8 mouse cellular contexts compared by ENCODE assay signal in genomic region chr13:63046206-63047020, GRCm38 (mm10).
A peak's percentile ranks its signal among the peaks of the same experiment; 100 is the strongest.
DNase-seq lines count a peak whose midpoint lies in the region; ATAC-seq and TF ChIP-seq lines count a peak whose summit lies in the region.

No protein-coding gene starts in this region.

- DNase-seq in heart, adult 11 months, result peak; percentile 94
- peak; percentile 74 to 83 for DNase-seq in cerebellum, postnatal 25 days
- peak; percentile 78 for DNase-seq in gastrocnemius, adult 18-20 months (ENCODE audit: low spot score)
- DNase-seq in left cerebral cortex, postnatal 10 days (ENCODE audit: extremely low spot score in 1 of 2, low spot score in 2 of 2), result peak; percentile 58 to 75
- peak in 1 of 2 experiments; percentile 21 for DNase-seq in spleen, adult 2 months (ENCODE audit: low read depth in 1 of 2, low spot score in 2 of 2)

- no peak overlapping the region for H3K4me2 ChIP-seq in heart, embryonic 11.5 days
- H3K4me2 ChIP-seq in intestine, embryonic 15.5 days (replicated peaks), result no peak overlapping the region
- H3K4me2 ChIP-seq in midbrain, embryonic 12.5 days (replicated peaks), result no peak overlapping the region

- no peaks in the 10 kb centered on the region for H3K9me3 ChIP-seq in heart, embryonic 11.5 days (replicated peaks; ENCODE audit: control insufficient read depth, low read length)
- H3K9me3 ChIP-seq in intestine, embryonic 15.5 days, result no peaks in the 10 kb centered on the region
- no peaks in the 10 kb centered on the region for H3K9me3 ChIP-seq in midbrain, embryonic 12.5 days

- peak; percentile 37; the same call in 1 of the 2 replicates for TF ChIP-seq CTCF in spleen, adult 2 months (IDR thresholded peaks at IDR 0.05; ENCODE audit: extremely low read depth, insufficient read depth, insufficient read length, insufficient replicate concordance)

- no peaks in the 10 kb centered on the region; the same call in 1 of the 2 replicates for H3K4me1 ChIP-seq in heart, embryonic 11.5 days (ENCODE audit: control insufficient read depth, insufficient read depth, low read length)
- H3K4me1 ChIP-seq in intestine, embryonic 15.5 days (replicated peaks), result peaks cover 3% of the 10 kb centered on the region; the same call in 1 of the 2 replicates
- no peaks in the 10 kb centered on the region for H3K4me1 ChIP-seq in midbrain, embryonic 12.5 days
- H3K4me1 ChIP-seq in spleen, adult 2 months (ENCODE audit: control insufficient read depth, insufficient read depth, insufficient read length), result no peaks in the 10 kb centered on the region

- no peak overlapping the region for H3K4me3 ChIP-seq in heart, embryonic 11.5 days (ENCODE audit: low read depth, low read length)
- H3K4me3 ChIP-seq in intestine, embryonic 15.5 days (replicated peaks), result no peak overlapping the region
- no peak overlapping the region for H3K4me3 ChIP-seq in midbrain, embryonic 12.5 days
- H3K4me3 ChIP-seq in spleen, adult 2 months (ENCODE audit: extremely low read depth, insufficient read depth, insufficient read length), result no peak overlapping the region

- no peak overlapping the region for H3K27ac ChIP-seq in heart, embryonic 11.5 days (ENCODE audit: low read depth, low read length)
- H3K27ac ChIP-seq in intestine, embryonic 15.5 days, result 0 out of 2 replicates have a peak overlapping the region, but pooled peaks have one; percentile 0
- no peak overlapping the region for H3K27ac ChIP-seq in midbrain, embryonic 12.5 days (replicated peaks)
- H3K27ac ChIP-seq in spleen, adult 2 months (ENCODE audit: insufficient read depth, low read length), result no peak overlapping the region

- intact Hi-C loops in left cerebral cortex, postnatal 10 days (cut with DNase I), result loop anchor here (2.0 to 5.0 kb wide), 2 partner anchors 211 to 286 kb away; no protein-coding TSS in a partner anchor

- ATAC-seq in heart, embryonic 11.5 days (replicated peaks; ENCODE audit: insufficient number of reproducible peaks, low FRiP score, low TSS enrichment), result no peak; the same call in 1 of the 2 replicates
- peak; percentile 91 for ATAC-seq in intestine, embryonic 15.5 days
- ATAC-seq in midbrain, embryonic 12.5 days (ENCODE audit: low FRiP score, low read depth), result peak; percentile 71

- no peaks in the 10 kb centered on the region for H3K27me3 ChIP-seq in heart, embryonic 11.5 days (ENCODE audit: control insufficient read depth, insufficient read depth, low read length)
- no peaks in the 10 kb centered on the region for H3K27me3 ChIP-seq in intestine, embryonic 15.5 days (replicated peaks)
- no peaks in the 10 kb centered on the region for H3K27me3 ChIP-seq in midbrain, embryonic 12.5 days
- no peaks in the 10 kb centered on the region for H3K27me3 ChIP-seq in spleen, adult 2 months (ENCODE audit: control insufficient read depth, insufficient read depth, low read length)

- 40% methylated on average over 7 of the region's 7 CpGs for WGBS in heart, embryonic 11.5 days (ENCODE audit: insufficient replicate concordance)
- 35% methylated on average over 7 of the region's 7 CpGs for WGBS in intestine, embryonic 15.5 days
- WGBS in midbrain, embryonic 12.5 days, result 47% methylated on average over 7 of the region's 7 CpGs
- WGBS in spleen, adult 2 months, result 62% methylated on average over 7 of the region's 7 CpGs

- TF ChIP-seq POLR2A in spleen, adult 2 months (IDR thresholded peaks at IDR 0.05; ENCODE audit: low read depth, low read length), result no peak

- H3K36me3 ChIP-seq in heart, embryonic 11.5 days (ENCODE audit: control insufficient read depth, insufficient read depth, low read length), result no peaks in the 10 kb centered on the region
- no peaks in the 10 kb centered on the region for H3K36me3 ChIP-seq in intestine, embryonic 15.5 days
- no peaks in the 10 kb centered on the region for H3K36me3 ChIP-seq in midbrain, embryonic 12.5 days
- H3K36me3 ChIP-seq in spleen, adult 2 months (ENCODE audit: control insufficient read depth, insufficient read depth, low read length), result no peaks in the 10 kb centered on the region

- no peak overlapping the region for H3K9ac ChIP-seq in heart, embryonic 11.5 days (ENCODE audit: low read depth, low read length)
- no peak overlapping the region for H3K9ac ChIP-seq in intestine, embryonic 15.5 days
- H3K9ac ChIP-seq in midbrain, embryonic 12.5 days (replicated peaks), result no peak overlapping the region
